Mouse (Mus musculus) telencephalon, adult 2 months (tissue): ENCODE measurements around the gene Acbd4.
A peak's percentile ranks its signal among the peaks of the same experiment; 100 is the strongest.

Experiments used
- DNase-seq: peaks from one replicate; pipeline ENCODE4 v3.0.0-alpha.2; 2011; ENCODE audit warnings: low read depth, low spot score

The Acbd4 gene

GRCm38 (mm10) chr11:103113005-103113404, 11.5 kb downstream of the Acbd4 start:
- no peak for DNase-seq

- no peak for DNase-seq
Observed at GRCm38 (mm10) chr11:103113771-103114170, 12.3 kb downstream of the Acbd4 start.

GRCm38 (mm10) chr11:103114270-103114943, 12.9 kb downstream of the Acbd4 start:
- no peak for DNase-seq

- DNase-seq, result peak; percentile 93
Observed at GRCm38 (mm10) chr11:103115163-103116007, 13.9 kb downstream of the Acbd4 start.

- DNase-seq, result peak; percentile 100
Observed at GRCm38 (mm10) chr11:103116008-103116818, 14.7 kb downstream of the Acbd4 start, which contains the start of gene Hexim1. TSS of gene Hexim1 (plus strand) at chr11:103116231.

GRCm38 (mm10) chr11:103116959-103117590, 15.6 kb downstream of the Acbd4 start:
- DNase-seq, result no peak

GRCm38 (mm10) chr11:103117591-103118009, 16.1 kb downstream of the Acbd4 start:
- DNase-seq, result no peak

GRCm38 (mm10) chr11:103118866-103119265, 17.4 kb downstream of the Acbd4 start:
- no peak for DNase-seq

GRCm38 (mm10) chr11:103119609-103120008, 18.1 kb downstream of the Acbd4 start:
- no peak for DNase-seq

- no peak for DNase-seq
Observed at GRCm38 (mm10) chr11:103120315-103120714, 18.8 kb downstream of the Acbd4 start.

GRCm38 (mm10) chr11:103131701-103132575, 30.5 kb downstream of the Acbd4 start, which contains the start of gene Hexim2:
TSS of gene Hexim2 (plus strand) at chr11:103132429.
- no peak for DNase-seq

GRCm38 (mm10) chr11:103132576-103133455, 31.3 kb downstream of the Acbd4 start:
- peak; percentile 100 for DNase-seq

GRCm38 (mm10) chr11:103133456-103134185, 32.1 kb downstream of the Acbd4 start:
- DNase-seq, result no peak

GRCm38 (mm10) chr11:103134221-103134620, 32.7 kb downstream of the Acbd4 start:
- no peak for DNase-seq

GRCm38 (mm10) chr11:103136039-103136577, 34.6 kb downstream of the Acbd4 start:
- DNase-seq, result no peak

GRCm38 (mm10) chr11:103139951-103140762, 38.7 kb downstream of the Acbd4 start:
- no peak for DNase-seq

GRCm38 (mm10) chr11:103140763-103141100, 39.2 kb downstream of the Acbd4 start:
- no peak for DNase-seq
